Mouse (Mus musculus): Measurements from ENCODE around the gene Vsig10.
A peak's percentile ranks its signal among the peaks of the same experiment; 100 is the strongest.
"Not testable (repeated sequence)": the region's sequence is repeated elsewhere in the genome, so short reads cannot be mapped to it uniquely, and the experiment has no call there.

The Vsig10 gene

GRCm38 (mm10) chr5:117318741-117319629, at the start of gene Vsig10:
TSS of gene Vsig10 (plus strand) at chr5:117319083.
- DNase-seq (ENCODE audit: low read depth, low spot score) = no peak

- DNase-seq (ENCODE audit: low read depth, low spot score) = no peak
These were observed 49.5 kb upstream of the Vsig10 start for GRCm38 (mm10) chr5:117269395-117269794.

- no peak for DNase-seq (ENCODE audit: low read depth, low spot score)
These were observed 46.9 kb upstream of the Vsig10 start for GRCm38 (mm10) chr5:117271945-117272344.

GRCm38 (mm10) chr5:117274817-117275216, 44.1 kb upstream of the Vsig10 start:
- no peak for DNase-seq (ENCODE audit: low read depth, low spot score)

GRCm38 (mm10) chr5:117277784-117278183, 41.1 kb upstream of the Vsig10 start:
- no peak for DNase-seq (ENCODE audit: low read depth, low spot score)

- no peak for DNase-seq (ENCODE audit: low read depth, low spot score)
These were observed 39.8 kb upstream of the Vsig10 start for GRCm38 (mm10) chr5:117278809-117279668.

GRCm38 (mm10) chr5:117279669-117280050, 39.2 kb upstream of the Vsig10 start:
- DNase-seq (ENCODE audit: low read depth, low spot score) = no peak

GRCm38 (mm10) chr5:117281536-117281935, 37.3 kb upstream of the Vsig10 start:
- no peak for DNase-seq (ENCODE audit: low read depth, low spot score)

GRCm38 (mm10) chr5:117282360-117282759, 36.5 kb upstream of the Vsig10 start:
- no peak for DNase-seq (ENCODE audit: low read depth, low spot score)

- no peak for DNase-seq (ENCODE audit: low read depth, low spot score)
These were observed 34.9 kb upstream of the Vsig10 start for GRCm38 (mm10) chr5:117284029-117284428.

- DNase-seq (ENCODE audit: low read depth, low spot score) = no peak
These were observed 34.2 kb upstream of the Vsig10 start for GRCm38 (mm10) chr5:117284682-117285081.

GRCm38 (mm10) chr5:117285266-117285665, 33.6 kb upstream of the Vsig10 start:
- DNase-seq (ENCODE audit: low read depth, low spot score) = no peak

GRCm38 (mm10) chr5:117286286-117286685, 32.6 kb upstream of the Vsig10 start:
- no peak for DNase-seq (ENCODE audit: low read depth, low spot score)

- peak; percentile 93 for DNase-seq (ENCODE audit: low read depth, low spot score)
These were observed 31.8 kb upstream of the Vsig10 start, which contains the start of gene Pebp1 for GRCm38 (mm10) chr5:117286831-117287822. TSS of gene Pebp1 (minus strand) at chr5:117287625.

GRCm38 (mm10) chr5:117289646-117290045, 29.2 kb upstream of the Vsig10 start:
- no peak for DNase-seq (ENCODE audit: low read depth, low spot score)

GRCm38 (mm10) chr5:117290081-117290480, 28.8 kb upstream of the Vsig10 start:
- DNase-seq (ENCODE audit: low read depth, low spot score) = no peak

- no peak for DNase-seq (ENCODE audit: low read depth, low spot score)
These were observed 27.6 kb upstream of the Vsig10 start for GRCm38 (mm10) chr5:117291312-117291711.

GRCm38 (mm10) chr5:117292547-117292946, 26.3 kb upstream of the Vsig10 start:
- no peak for DNase-seq (ENCODE audit: low read depth, low spot score)

GRCm38 (mm10) chr5:117293776-117294175, 25.1 kb upstream of the Vsig10 start:
- not testable (repeated sequence) for DNase-seq (ENCODE audit: low read depth, low spot score)

- no peak for DNase-seq (ENCODE audit: low read depth, low spot score)
These were observed 23.9 kb upstream of the Vsig10 start for GRCm38 (mm10) chr5:117295011-117295410.

GRCm38 (mm10) chr5:117302899-117303298, 16.0 kb upstream of the Vsig10 start:
- DNase-seq (ENCODE audit: low read depth, low spot score) = no peak

All from embryo, embryonic 11.5 days (tissue).